Comparison of ENCODE assay signal across 27 mouse cellular contexts in the genomic region with DNA sequence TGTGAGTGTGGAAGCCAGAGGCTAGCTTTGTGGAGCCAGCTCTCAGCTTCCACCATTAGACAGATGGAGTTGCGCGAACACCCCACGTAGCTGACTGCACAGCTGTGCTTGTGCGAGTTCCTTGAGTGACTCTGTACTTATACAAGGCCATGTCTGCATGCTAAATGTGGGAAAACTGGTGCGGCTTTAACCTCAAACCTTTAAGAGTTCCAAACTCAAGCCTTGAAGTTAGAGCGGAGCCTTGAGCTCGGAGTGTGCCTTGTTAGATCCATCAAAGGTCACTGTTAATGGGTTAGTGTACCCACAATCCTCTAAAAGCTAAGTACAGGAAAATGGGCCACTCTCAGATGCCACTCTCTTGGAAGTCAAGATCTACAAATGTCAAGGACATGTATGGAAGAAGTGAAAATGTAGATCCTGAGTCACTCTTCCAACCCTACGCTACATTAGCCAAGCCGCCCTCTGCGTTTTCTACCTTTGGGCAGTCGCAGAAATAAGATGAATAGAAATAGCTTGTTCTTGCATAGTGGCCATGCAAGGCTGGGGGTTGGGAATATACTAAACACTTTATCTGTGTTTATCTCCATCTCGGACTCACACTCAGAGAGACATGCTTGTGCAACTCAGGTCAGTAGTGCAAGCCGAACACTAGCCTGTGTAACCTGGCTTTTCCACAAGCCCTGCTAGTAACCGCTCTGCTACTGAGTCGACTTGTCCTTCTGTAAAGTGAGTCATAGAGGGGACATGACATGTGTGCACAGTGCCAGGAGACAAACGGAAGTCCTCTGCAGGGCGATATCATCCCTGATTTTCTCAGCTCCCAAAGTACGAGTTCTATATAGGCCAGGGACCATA. TPM values are rescaled to one million over a fixed set of nuclear protein-coding genes. Genes with fewer than 3 reads are reported as not detected.
A peak's percentile ranks its signal among the peaks of the same experiment; 100 is the strongest.
DNase-seq lines count a peak whose midpoint lies in the region; ATAC-seq and TF ChIP-seq lines count a peak whose summit lies in the region.
"Had no signal": no experiment of that assay in that cellular context is flagged by ENCODE, and none has a peak within 500 bp of the region (broad histone marks: within the 10 kb centered on the region; RNA-seq: fewer than 3 reads in every experiment).

No protein-coding gene starts in this region.

- no peak for TF ChIP-seq POLR2A in brain, embryonic 14.5 days (IDR thresholded peaks at IDR 0.05; ENCODE audit: borderline replicate concordance, extremely low read depth, insufficient read depth, insufficient read length, poor library complexity, severe bottlenecking)

- H3K4me1 ChIP-seq in forebrain, embryonic 14.5 days (ENCODE audit: control insufficient read depth, insufficient read depth, low read length): peaks cover 20% of the 10 kb centered on the region
- H3K4me1 ChIP-seq in forebrain, embryonic 15.5 days: peaks cover 24% of the 10 kb centered on the region
- peaks cover 7% of the 10 kb centered on the region for H3K4me1 ChIP-seq in liver, postnatal 0 days (ENCODE audit: insufficient read depth)
- peaks cover 8% of the 10 kb centered on the region; the same call in 1 of the 2 replicates for H3K4me1 ChIP-seq in liver, embryonic 12.5 days
- H3K4me1 ChIP-seq: kidney, embryonic 15.5 days; limb, embryonic 13.5 days had no signal

- no peak overlapping the region for H3K4me3 ChIP-seq in forebrain, embryonic 14.5 days (ENCODE audit: low read depth, low read length)
- H3K4me3 ChIP-seq in forebrain, embryonic 15.5 days: no peak overlapping the region
- no peak overlapping the region for H3K4me3 ChIP-seq in liver, postnatal 0 days (ENCODE audit: low read depth, low read length)
- H3K4me3 ChIP-seq in liver, embryonic 12.5 days: no peak overlapping the region
- H3K4me3 ChIP-seq: kidney, embryonic 15.5 days; left cerebral cortex, adult 2 months; limb, embryonic 13.5 days; lung, embryonic 15.5 days; midbrain, embryonic 13.5 days; neural tube, embryonic 13.5 days had no signal

- H3K9ac ChIP-seq in forebrain, embryonic 14.5 days (ENCODE audit: low read length): no peak overlapping the region
- no peak overlapping the region for H3K9ac ChIP-seq in forebrain, embryonic 15.5 days (replicated peaks)
- H3K9ac ChIP-seq in liver, postnatal 0 days (replicated peaks): no peak overlapping the region
- H3K9ac ChIP-seq in liver, embryonic 12.5 days: no peak overlapping the region
- H3K9ac ChIP-seq: kidney, embryonic 15.5 days; limb, embryonic 13.5 days; liver, embryonic 14.5 days; lung, embryonic 15.5 days; midbrain, embryonic 13.5 days; neural tube, embryonic 13.5 days had no signal

- no peak for ATAC-seq in forebrain, embryonic 14.5 days
- ATAC-seq in forebrain, embryonic 15.5 days (replicated peaks): no peak
- peak; percentile 39; the same call in 1 of the 2 replicates for ATAC-seq in liver, postnatal 0 days
- no peak for ATAC-seq in liver, embryonic 12.5 days
- ATAC-seq: hindbrain, embryonic 16.5 days; midbrain, embryonic 13.5 days had no signal

- TF ChIP-seq EP300 in liver, postnatal 0 days (IDR thresholded peaks at IDR 0.05; ENCODE audit: low read depth): no peak

- H3K4me2 ChIP-seq in forebrain, embryonic 14.5 days (ENCODE audit: low read length): no peak overlapping the region
- H3K4me2 ChIP-seq in forebrain, embryonic 15.5 days (replicated peaks): no peak overlapping the region
- no peak overlapping the region for H3K4me2 ChIP-seq in liver, postnatal 0 days (ENCODE audit: low read depth, low read length)
- H3K4me2 ChIP-seq in liver, embryonic 12.5 days: no peak overlapping the region
- H3K4me2 ChIP-seq: heart, embryonic 11.5 days; kidney, embryonic 15.5 days; limb, embryonic 13.5 days; lung, embryonic 15.5 days; midbrain, embryonic 13.5 days; neural tube, embryonic 13.5 days had no signal

- intact Hi-C loops in left cerebral cortex, postnatal 4 days (cut with DNase I): no loop called here

- peaks cover 17% of the 10 kb centered on the region; the same call in 1 of the 2 replicates for H3K36me3 ChIP-seq in forebrain, embryonic 14.5 days (ENCODE audit: control insufficient read depth, insufficient read depth, low read length)
- no peaks in the 10 kb centered on the region; the same call in 1 of the 2 replicates for H3K36me3 ChIP-seq in forebrain, embryonic 15.5 days
- H3K36me3 ChIP-seq in liver, postnatal 0 days (replicated peaks; ENCODE audit: insufficient read depth, low read length): peaks cover 6% of the 10 kb centered on the region
- H3K36me3 ChIP-seq in liver, embryonic 12.5 days: peaks cover 16% of the 10 kb centered on the region
- H3K36me3 ChIP-seq: G1E; lung, embryonic 15.5 days had no signal

- WGBS in forebrain, embryonic 14.5 days: 93% methylated on average over 18 of the region's 18 CpGs
- 91% methylated on average over 18 of the region's 18 CpGs for WGBS in forebrain, embryonic 15.5 days
- WGBS in liver, postnatal 0 days (ENCODE audit: insufficient replicate concordance): 82% methylated on average over 18 of the region's 18 CpGs
- 80% methylated on average over 18 of the region's 18 CpGs for WGBS in liver, embryonic 12.5 days (ENCODE audit: insufficient replicate concordance)

- no peaks in the 10 kb centered on the region for H3K9me3 ChIP-seq in forebrain, embryonic 14.5 days (replicated peaks; ENCODE audit: control insufficient read depth, low read length)
- no peaks in the 10 kb centered on the region for H3K9me3 ChIP-seq in forebrain, embryonic 15.5 days
- no peaks in the 10 kb centered on the region for H3K9me3 ChIP-seq in liver, postnatal 0 days (ENCODE audit: low read length)
- no peaks in the 10 kb centered on the region for H3K9me3 ChIP-seq in liver, embryonic 12.5 days (replicated peaks)
- H3K9me3 ChIP-seq: kidney, embryonic 15.5 days; limb, embryonic 13.5 days; lung, embryonic 15.5 days; midbrain, embryonic 13.5 days; neural tube, embryonic 13.5 days had no signal

- DNase-seq in adrenal gland, adult 2 months: peak; percentile 71
- DNase-seq in adrenal gland, adult 8-10 months: no peak
- peak; percentile 20 for DNase-seq in forebrain, embryonic 14.5 days (ENCODE audit: low spot score)
- DNase-seq in liver, postnatal 0 days: no peak
- DNase-seq in brain, embryonic 14.5 days (ENCODE audit: low read depth): peak; percentile 36
- no peak for DNase-seq in left cerebral cortex, postnatal 4 days
- DNase-seq: cerebellum, adult 2 months; cerebellum, postnatal 14 days; gastrocnemius, postnatal 25 days; heart, adult 18-20 months; kidney, adult 18-20 months; kidney, postnatal 25 days; lung, postnatal 36 days had no signal

- H3K27me3 ChIP-seq in forebrain, embryonic 14.5 days (replicated peaks; ENCODE audit: control insufficient read depth, insufficient read depth, low read length): no peaks in the 10 kb centered on the region
- no peaks in the 10 kb centered on the region for H3K27me3 ChIP-seq in forebrain, embryonic 15.5 days
- H3K27me3 ChIP-seq in liver, postnatal 0 days (ENCODE audit: insufficient read depth, low read length): no peaks in the 10 kb centered on the region
- H3K27me3 ChIP-seq in liver, embryonic 12.5 days (replicated peaks): no peaks in the 10 kb centered on the region
- H3K27me3 ChIP-seq: kidney, embryonic 15.5 days; limb, embryonic 13.5 days; lung, embryonic 15.5 days; midbrain, embryonic 13.5 days; neural tube, embryonic 13.5 days had no signal

- no peak for TF ChIP-seq CTCF in liver, postnatal 0 days (IDR thresholded peaks at IDR 0.05; ENCODE audit: low read depth)
- TF ChIP-seq CTCF in brain, embryonic 14.5 days (IDR thresholded peaks at IDR 0.05; ENCODE audit: borderline replicate concordance, extremely low read depth, insufficient read depth, insufficient read length): no peak

- H3K27ac ChIP-seq in forebrain, embryonic 14.5 days (ENCODE audit: low read depth, low read length): peak overlapping the region; percentile 1; the same call in 1 of the 2 replicates
- H3K27ac ChIP-seq in forebrain, embryonic 15.5 days (replicated peaks): no peak overlapping the region; the same call in 1 of the 2 replicates
- no peak overlapping the region for H3K27ac ChIP-seq in liver, postnatal 0 days (ENCODE audit: low read depth)
- no peak overlapping the region for H3K27ac ChIP-seq in liver, embryonic 12.5 days
- H3K27ac ChIP-seq: kidney, embryonic 15.5 days; limb, embryonic 13.5 days; liver, embryonic 14.5 days; lung, embryonic 15.5 days; neural tube, embryonic 13.5 days had no signal

RNA-seq across cellular contexts. Expression of a gene that starts 33.8 kb away (rescaled TPM):
- 1 to 10 TPM; 1.6 to 3.4 TPM for total RNA-seq in adrenal gland, adult 2 months (2021)
- 7.0 and 13.6 TPM in 2 replicates for polyA plus RNA-seq in adrenal gland, adult 2 months (2012; rRNA removed)
- 1 to 10 TPM; 1.2 to 2.7 (median 1.8) TPM for total RNA-seq in adrenal gland, adult 8-10 months (2022)
- polyA plus RNA-seq in forebrain, embryonic 14.5 days (2014; fragmentation: Nextera tagmentation; extraction: Ambion mirVana): 0.38 and 0.72 TPM in 2 replicates
- polyA plus RNA-seq in forebrain, embryonic 15.5 days (2015; fragmentation: Nextera tagmentation; extraction: Ambion mirVana): 0.65 and 0.78 TPM in 2 replicates
- polyA plus RNA-seq in liver, postnatal 0 days (2015; fragmentation: Nextera tagmentation; extraction: Ambion mirVana): 2.0 and 2.4 TPM in 2 replicates
- polyA plus RNA-seq in liver, embryonic 12.5 days (2016; fragmentation: Nextera tagmentation; extraction: Ambion mirVana): 0.85 and 0.98 TPM in 2 replicates
- 0.93 and 1.0 TPM in 2 replicates for polyA plus RNA-seq in brain, embryonic 14.5 days (2012; rRNA removed)
- under 1 TPM in 1 of 2 experiments, not detected in 1; 0.28 TPM for total RNA-seq in left cerebral cortex, postnatal 4 days (2021)
- total RNA-seq: G1E; layer of hippocampus, adult 18-20 months; left cerebral cortex, adult 2 months; megakaryocyte-erythroid progenitor cell, adult 5-6 weeks had no signal
- polyA plus RNA-seq: G1E had no signal

RNA-seq across cellular contexts. Expression of a gene that starts 54.8 kb away (rescaled TPM):
- 10 to 100 TPM; 15.8 to 24.2 TPM for total RNA-seq in adrenal gland, adult 2 months (2021)
- 17.8 and 33.3 TPM in 2 replicates for polyA plus RNA-seq in adrenal gland, adult 2 months (2012; rRNA removed)
- total RNA-seq in adrenal gland, adult 8-10 months (2022): 10 to 100 TPM in 2 of 4 experiments, 1 to 10 TPM in 2; 7.9 to 26.6 (median 16.4) TPM
- 6.2 and 7.2 TPM in 2 replicates for polyA plus RNA-seq in forebrain, embryonic 14.5 days (2014; fragmentation: Nextera tagmentation; extraction: Ambion mirVana)
- 5.1 and 6.3 TPM in 2 replicates for polyA plus RNA-seq in forebrain, embryonic 15.5 days (2015; fragmentation: Nextera tagmentation; extraction: Ambion mirVana)
- polyA plus RNA-seq in liver, postnatal 0 days (2015; fragmentation: Nextera tagmentation; extraction: Ambion mirVana): 2.6 and 2.7 TPM in 2 replicates
- 3.8 and 4.1 TPM in 2 replicates for polyA plus RNA-seq in liver, embryonic 12.5 days (2016; fragmentation: Nextera tagmentation; extraction: Ambion mirVana)
- 7.0 and 10.0 TPM in 2 replicates for polyA plus RNA-seq in brain, embryonic 14.5 days (2012; rRNA removed)
- 1 to 10 TPM; 3.4 to 4.2 TPM for total RNA-seq in left cerebral cortex, postnatal 4 days (2021)
- polyA plus RNA-seq: G1E had no signal

Comparison
In these comparisons a context has a peak if more than half of its experiments do, and no peak if none do; other contexts are left out.
1. DNase-seq: peak in adrenal gland, adult 2 months (single experiment), forebrain, embryonic 14.5 days (single experiment) and brain, embryonic 14.5 days (single experiment); none in adrenal gland, adult 8-10 months (single experiment), liver, postnatal 0 days (single experiment) and left cerebral cortex, postnatal 4 days (single experiment).